Mouse (Mus musculus): ENCODE results near the gene Misp. TPM values are rescaled to one million over a fixed set of nuclear protein-coding genes. Genes with fewer than 3 reads are reported as not detected.

Misp gene
- polyA plus RNA-seq (2012; ENCODE audit: low replicate concordance): 0.45 TPM in 1 of 2 replicates, not detected in the other

GRCm38 (mm10) chr10:79820782-79821181 is at the start of gene Misp:
TSS of gene Misp (plus strand) at chr10:79820989.

GRCm38 (mm10) chr10:79777103-79777531 is 43.7 kb upstream of the Misp start, which contains the start of gene Fstl3:
TSS of gene Fstl3 (plus strand) at chr10:79777272.

GRCm38 (mm10) chr10:79790861-79791260 is 29.9 kb upstream of the Misp start, which contains the start of gene Prss57:
TSS of gene Prss57 (minus strand) at chr10:79790961.

GRCm38 (mm10) chr10:79793051-79793737 is 27.6 kb upstream of the Misp start, which contains the start of gene Palm:
TSS of gene Palm (plus strand) at chr10:79793572.

GRCm38 (mm10) chr10:79853860-79854795 is 33.3 kb downstream of the Misp start, which contains the start of gene Ptbp1:
TSS of gene Ptbp1 (plus strand) at chr10:79854427.

GRCm38 (mm10) chr10:79874290-79874862 is 53.6 kb downstream of the Misp start, which contains the start of the genes Prtn3 and Plppr3:
TSS of gene Prtn3 (plus strand) at chr10:79874476.
TSS of gene Plppr3 (minus strand) at chr10:79874634.

Other genes with a start within 250 kb of the Misp start
- gene Theg, start 233.7 kb upstream of the Misp start, polyA plus RNA-seq (2012; ENCODE audit: low replicate concordance): not detected in 2 replicates
- 0.02 TPM in 1 of 2 replicates, not detected in the other for gene C2cd4c, start 207.0 kb upstream of the Misp start, polyA plus RNA-seq (2012; ENCODE audit: low replicate concordance)
- gene Shc2, start 183.1 kb upstream of the Misp start, polyA plus RNA-seq (2012; ENCODE audit: low replicate concordance): 0.07 and 0.15 TPM in 2 replicates
- not detected in 2 replicates for gene Odf3l2, start 175.3 kb upstream of the Misp start, polyA plus RNA-seq (2012; ENCODE audit: low replicate concordance)
- 1.2 and 4.1 TPM in 2 replicates for gene Madcam1, start 156.4 kb upstream of the Misp start, polyA plus RNA-seq (2012; ENCODE audit: low replicate concordance)
- 124 and 133 TPM in 2 replicates for gene Tpgs1, start 151.6 kb upstream of the Misp start, polyA plus RNA-seq (2012; ENCODE audit: low replicate concordance)
- 509 and 614 TPM in 2 replicates for gene Cdc34, start 138.8 kb upstream of the Misp start, polyA plus RNA-seq (2012; ENCODE audit: low replicate concordance)
- gene Gzmm, start 132.0 kb upstream of the Misp start, polyA plus RNA-seq (2012; ENCODE audit: low replicate concordance): 0.73 and 5.0 TPM in 2 replicates
- 1,297 and 3,633 TPM in 2 replicates for gene Bsg, start 116.5 kb upstream of the Misp start, polyA plus RNA-seq (2012; ENCODE audit: low replicate concordance)
- 3.5 and 7.7 TPM in 2 replicates for gene Hcn2, start 104.4 kb upstream of the Misp start, polyA plus RNA-seq (2012; ENCODE audit: low replicate concordance)
- 55.2 and 56.1 TPM in 2 replicates for gene Polrmt, start 74.4 kb upstream of the Misp start, polyA plus RNA-seq (2012; ENCODE audit: low replicate concordance)
- gene Fgf22, start 65.9 kb upstream of the Misp start, polyA plus RNA-seq (2012; ENCODE audit: low replicate concordance): 0.23 TPM in 1 of 2 replicates, not detected in the other
- 437 and 591 TPM in 2 replicates for gene Rnf126, start 54.0 kb upstream of the Misp start, polyA plus RNA-seq (2012; ENCODE audit: low replicate concordance)
- 1.4 and 2.5 TPM in 2 replicates for gene Fstl3, start 43.7 kb upstream of the Misp start, polyA plus RNA-seq (2012; ENCODE audit: low replicate concordance)
- gene Prss57, start 30.0 kb upstream of the Misp start, polyA plus RNA-seq (2012; ENCODE audit: low replicate concordance): 0.16 TPM in 1 of 2 replicates, not detected in the other
- 6.9 and 13.2 TPM in 2 replicates for gene Palm, start 27.4 kb upstream of the Misp start, polyA plus RNA-seq (2012; ENCODE audit: low replicate concordance)
- gene Ptbp1, start 33.4 kb downstream of the Misp start, polyA plus RNA-seq (2012; ENCODE audit: low replicate concordance): 557 and 1,313 TPM in 2 replicates
- 10.8 and 17.6 TPM in 2 replicates for gene Prtn3, start 53.5 kb downstream of the Misp start, polyA plus RNA-seq (2012; ENCODE audit: low replicate concordance)
- 0.51 and 0.96 TPM in 2 replicates for gene Plppr3, start 53.6 kb downstream of the Misp start, polyA plus RNA-seq (2012; ENCODE audit: low replicate concordance)
- gene Elane, start 65.3 kb downstream of the Misp start, polyA plus RNA-seq (2012; ENCODE audit: low replicate concordance): 4.2 and 5.4 TPM in 2 replicates
- not detected in 2 replicates for gene Cfd, start 69.9 kb downstream of the Misp start, polyA plus RNA-seq (2012; ENCODE audit: low replicate concordance)
- 54.4 and 61.9 TPM in 2 replicates for gene Med16, start 87.9 kb downstream of the Misp start, polyA plus RNA-seq (2012; ENCODE audit: low replicate concordance)
- gene Gm26602, start 89.9 kb downstream of the Misp start, polyA plus RNA-seq (2012; ENCODE audit: low replicate concordance): not detected in 2 replicates
- 0.52 and 0.64 TPM in 2 replicates for gene Kiss1r, start 96.0 kb downstream of the Misp start, polyA plus RNA-seq (2012; ENCODE audit: low replicate concordance)
- 102 and 146 TPM in 2 replicates for gene R3hdm4, start 100.2 kb downstream of the Misp start, polyA plus RNA-seq (2012; ENCODE audit: low replicate concordance)
- gene Arid3a, start 106.1 kb downstream of the Misp start, polyA plus RNA-seq (2012; ENCODE audit: low replicate concordance): 59.2 and 117 TPM in 2 replicates
- gene Wdr18, start 139.2 kb downstream of the Misp start, polyA plus RNA-seq (2012; ENCODE audit: low replicate concordance): 67.7 and 87.8 TPM in 2 replicates
- 0.12 and 0.17 TPM in 2 replicates for gene Grin3b, start 149.7 kb downstream of the Misp start, polyA plus RNA-seq (2012; ENCODE audit: low replicate concordance)
- 658 and 1,473 TPM in 2 replicates for gene Tmem259, start 163.3 kb downstream of the Misp start, polyA plus RNA-seq (2012; ENCODE audit: low replicate concordance)
- gene Cnn2, start 167.6 kb downstream of the Misp start, polyA plus RNA-seq (2012; ENCODE audit: low replicate concordance): 222 and 247 TPM in 2 replicates
- 37.0 and 54.4 TPM in 2 replicates for gene Abca7, start 175.5 kb downstream of the Misp start, polyA plus RNA-seq (2012; ENCODE audit: low replicate concordance)
- gene Arhgap45, start 195.7 kb downstream of the Misp start, polyA plus RNA-seq (2012; ENCODE audit: low replicate concordance): 156 and 353 TPM in 2 replicates
- gene Polr2e, start 218.8 kb downstream of the Misp start, polyA plus RNA-seq (2012; ENCODE audit: low replicate concordance): 53.8 and 132 TPM in 2 replicates
- 698 and 1,678 TPM in 2 replicates for gene Gpx4, start 226.2 kb downstream of the Misp start, polyA plus RNA-seq (2012; ENCODE audit: low replicate concordance)